Mouse (Mus musculus): ENCODE results near the gene H2-K1. TPM values are rescaled to one million over a fixed set of nuclear protein-coding genes. Genes with fewer than 3 reads are reported as not detected.

H2-K1 gene
- polyA plus RNA-seq, 1 experiment, result 298 TPM

- Histone ChIP-seq H3K36me3 (ENCODE audit: control insufficient read depth, insufficient read depth, low read length) (no peaks in the 10 kb centered on the region; the same call in none of the 2 replicates), H3K4me3 (ENCODE audit: control insufficient read depth, low read depth, low read length) (no peak overlapping the region), H3K27me3 (ENCODE audit: control insufficient read depth, insufficient read depth, low read length) (no peaks in the 10 kb centered on the region), H3K27ac (ENCODE audit: control insufficient read depth, insufficient read depth, low read depth, low read length) (no peak overlapping the region), H3K4me1 (ENCODE audit: control insufficient read depth, insufficient read depth, low read length) (peaks cover 3% of the 10 kb centered on the region)
- TF ChIP-seq CTCF (IDR thresholded peaks at IDR 0.05; ENCODE audit: control insufficient read depth, insufficient read depth, insufficient replicate concordance, low read depth, low read length) (no peak), POLR2A (IDR thresholded peaks at IDR 0.05; ENCODE audit: control insufficient read depth, low read depth, low read length) (no peak)
Observed at GRCm38 (mm10) chr17:33959948-33960347, 40.2 kb downstream of the H2-K1 start.

GRCm38 (mm10) chr17:33959135-33959534, 41.0 kb downstream of the H2-K1 start:
- H3K27me3 ChIP-seq (ENCODE audit: control insufficient read depth, insufficient read depth, low read length), result no peaks in the 10 kb centered on the region
- TF ChIP-seq POLR2A (IDR thresholded peaks at IDR 0.05; ENCODE audit: control insufficient read depth, low read depth, low read length), result no peak
- TF ChIP-seq CTCF (IDR thresholded peaks at IDR 0.05; ENCODE audit: control insufficient read depth, insufficient read depth, insufficient replicate concordance, low read depth, low read length), result no peak
- H3K27ac ChIP-seq (ENCODE audit: control insufficient read depth, insufficient read depth, low read depth, low read length), result no peak overlapping the region
- no peak overlapping the region for H3K4me3 ChIP-seq (ENCODE audit: control insufficient read depth, low read depth, low read length)
- peaks cover 5% of the 10 kb centered on the region for H3K4me1 ChIP-seq (ENCODE audit: control insufficient read depth, insufficient read depth, low read length)
- no peaks in the 10 kb centered on the region; the same call in none of the 2 replicates for H3K36me3 ChIP-seq (ENCODE audit: control insufficient read depth, insufficient read depth, low read length)

DNA sequence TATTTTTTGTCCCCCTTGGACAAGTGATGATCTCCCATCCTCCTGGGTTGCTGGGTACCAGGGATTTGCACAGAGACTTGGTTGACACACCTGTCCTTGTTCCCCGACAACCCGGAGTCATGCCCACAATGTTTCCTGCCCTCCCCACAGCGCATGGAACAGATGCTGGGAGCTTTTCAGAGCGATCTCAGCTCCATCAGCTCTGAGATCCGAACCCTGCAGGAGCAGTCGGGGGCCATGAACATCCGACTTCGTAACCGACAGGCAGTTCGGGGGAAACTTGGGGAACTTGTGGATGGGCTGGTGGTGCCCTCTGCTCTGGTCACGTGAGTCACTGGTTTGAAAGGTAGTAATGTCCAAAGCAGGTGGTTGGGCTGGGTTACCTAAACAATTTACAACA, 41.7 kb downstream of the H2-K1 start:
- Histone ChIP-seq H3K4me3 (ENCODE audit: control insufficient read depth, low read depth, low read length) (no peak overlapping the region), H3K36me3 (ENCODE audit: control insufficient read depth, insufficient read depth, low read length) (no peaks in the 10 kb centered on the region; the same call in none of the 2 replicates), H3K27ac (ENCODE audit: control insufficient read depth, insufficient read depth, low read depth, low read length) (no peak overlapping the region), H3K27me3 (ENCODE audit: control insufficient read depth, insufficient read depth, low read length) (no peaks in the 10 kb centered on the region), H3K4me1 (ENCODE audit: control insufficient read depth, insufficient read depth, low read length) (peaks cover 5% of the 10 kb centered on the region)
- TF ChIP-seq CTCF (IDR thresholded peaks at IDR 0.05; ENCODE audit: control insufficient read depth, insufficient read depth, insufficient replicate concordance, low read depth, low read length) (no peak), POLR2A (IDR thresholded peaks at IDR 0.05; ENCODE audit: control insufficient read depth, low read depth, low read length) (no peak)

DNA sequence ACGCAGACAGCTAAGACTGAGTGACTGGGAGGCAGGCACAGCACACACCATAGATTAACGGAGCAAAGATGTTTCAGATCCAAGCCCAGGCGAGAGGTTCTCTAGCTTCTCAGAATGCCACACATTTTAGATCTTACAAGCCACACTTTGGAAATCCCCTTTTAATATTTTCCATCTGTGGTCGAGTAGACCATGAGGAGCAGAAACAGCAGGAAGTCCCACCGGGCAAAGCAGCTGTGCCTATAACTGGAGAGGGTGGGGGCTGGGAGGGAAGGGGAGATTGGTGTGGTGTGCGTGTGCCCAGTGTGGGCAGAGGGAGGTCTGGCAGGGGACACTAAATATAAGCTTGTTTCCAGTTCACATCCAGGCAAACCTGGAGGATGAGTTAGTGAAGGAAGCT, 42.7 kb downstream of the H2-K1 start:
- H3K36me3 ChIP-seq (ENCODE audit: control insufficient read depth, insufficient read depth, low read length), result no peaks in the 10 kb centered on the region; the same call in none of the 2 replicates
- H3K27me3 ChIP-seq (ENCODE audit: control insufficient read depth, insufficient read depth, low read length), result no peaks in the 10 kb centered on the region
- no peak overlapping the region for H3K27ac ChIP-seq (ENCODE audit: control insufficient read depth, insufficient read depth, low read depth, low read length)
- TF ChIP-seq CTCF (IDR thresholded peaks at IDR 0.05; ENCODE audit: control insufficient read depth, insufficient read depth, insufficient replicate concordance, low read depth, low read length) (no peak), POLR2A (IDR thresholded peaks at IDR 0.05; ENCODE audit: control insufficient read depth, low read depth, low read length) (no peak)
- H3K4me1 ChIP-seq (ENCODE audit: control insufficient read depth, insufficient read depth, low read length), result peaks cover 5% of the 10 kb centered on the region
- no peak overlapping the region for H3K4me3 ChIP-seq (ENCODE audit: control insufficient read depth, low read depth, low read length)

DNA sequence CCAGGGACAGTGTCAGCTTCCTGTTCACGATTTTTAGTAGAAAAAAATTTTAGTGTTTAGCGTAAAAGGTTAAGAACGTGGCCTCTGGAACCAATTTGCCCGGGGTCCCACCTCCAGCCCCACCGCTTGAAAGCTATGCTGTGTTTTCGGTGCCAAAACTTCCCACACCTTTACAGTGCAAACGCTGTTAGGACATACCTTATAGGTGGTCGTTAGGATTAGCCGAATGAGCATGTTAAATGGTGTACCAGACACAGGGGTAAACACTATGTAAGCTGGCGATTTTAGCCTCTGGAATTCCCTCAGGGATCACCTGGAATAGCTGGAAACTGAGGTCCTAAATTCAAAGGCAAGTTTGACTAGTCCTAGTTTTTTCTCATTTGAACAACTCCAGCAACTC, 43.8 kb downstream of the H2-K1 start:
- H3K36me3 ChIP-seq (ENCODE audit: control insufficient read depth, insufficient read depth, low read length), result no peaks in the 10 kb centered on the region; the same call in none of the 2 replicates
- H3K27me3 ChIP-seq (ENCODE audit: control insufficient read depth, insufficient read depth, low read length), result no peaks in the 10 kb centered on the region
- H3K27ac ChIP-seq (ENCODE audit: control insufficient read depth, insufficient read depth, low read depth, low read length), result peak overlapping the region; percentile 95
- H3K4me3 ChIP-seq (ENCODE audit: control insufficient read depth, low read depth, low read length), result peak overlapping the region; percentile 99
- TF ChIP-seq POLR2A (IDR thresholded peaks at IDR 0.05; ENCODE audit: control insufficient read depth, low read depth, low read length), result no peak
- no peak for TF ChIP-seq CTCF (IDR thresholded peaks at IDR 0.05; ENCODE audit: control insufficient read depth, insufficient read depth, insufficient replicate concordance, low read depth, low read length)
- H3K4me1 ChIP-seq (ENCODE audit: control insufficient read depth, insufficient read depth, low read length), result peaks cover 12% of the 10 kb centered on the region

GRCm38 (mm10) chr17:33955555-33956214, 44.5 kb downstream of the H2-K1 start, which contains the start of the genes Vps52 and Rps18:
Gene Vps52 (plus strand): TSS chr17:33955812.
Gene Rps18 (minus strand): TSS chr17:33956001.
- peaks cover 17% of the 10 kb centered on the region for H3K4me1 ChIP-seq (ENCODE audit: control insufficient read depth, insufficient read depth, low read length)

DNA sequence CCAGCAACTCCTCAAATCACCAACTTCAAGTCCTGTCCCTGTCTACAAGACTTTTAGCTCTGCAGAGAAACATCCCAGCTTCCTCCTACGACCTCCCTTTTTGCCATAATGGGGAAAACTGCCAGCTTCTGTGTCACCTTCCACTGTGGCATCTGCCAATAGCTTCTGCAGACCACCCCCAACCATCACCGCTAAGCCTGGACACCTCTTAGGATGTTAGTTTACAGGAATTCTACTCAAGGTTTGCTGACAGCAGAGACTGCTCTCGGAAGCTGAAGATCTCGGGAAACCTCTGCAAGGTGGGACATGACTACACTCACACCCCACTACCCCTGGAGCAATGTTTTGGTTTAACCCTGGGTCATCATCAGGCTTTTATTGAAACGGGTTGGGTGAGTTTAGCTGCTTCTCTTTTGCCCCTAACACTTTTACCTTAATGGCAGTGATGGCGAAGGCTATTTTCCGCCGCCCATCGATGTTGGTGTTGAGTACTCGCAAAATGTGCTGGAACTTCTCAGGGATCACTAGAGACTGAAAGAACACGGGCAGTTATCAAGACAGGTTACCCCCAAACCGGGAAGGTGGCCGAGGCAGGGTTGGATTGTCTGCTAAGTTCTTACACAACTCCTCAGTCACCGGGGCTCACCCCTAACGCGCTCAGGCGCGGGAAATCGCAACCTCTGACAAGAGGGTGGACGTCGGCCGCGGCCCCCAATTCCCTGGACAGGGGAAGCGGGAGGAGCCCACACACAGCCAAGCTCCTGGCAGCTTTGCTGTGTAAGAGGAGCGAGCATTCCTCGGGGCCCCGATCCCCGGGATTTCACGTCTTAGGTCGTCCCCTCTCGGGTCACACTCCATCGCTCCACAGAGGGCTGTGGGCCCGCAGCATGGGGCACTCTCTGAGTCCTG, 45.2 kb downstream of the H2-K1 start:
- peaks cover 22% of the 10 kb centered on the region for H3K4me1 ChIP-seq (ENCODE audit: control insufficient read depth, insufficient read depth, low read length)
- peak overlapping the region; percentile 85 for H3K27ac ChIP-seq (ENCODE audit: control insufficient read depth, insufficient read depth, low read depth, low read length)
- no peaks in the 10 kb centered on the region; the same call in none of the 2 replicates for H3K36me3 ChIP-seq (ENCODE audit: control insufficient read depth, insufficient read depth, low read length)
- TF ChIP-seq CTCF (IDR thresholded peaks at IDR 0.05; ENCODE audit: control insufficient read depth, insufficient read depth, insufficient replicate concordance, low read depth, low read length) (no peak), POLR2A (IDR thresholded peaks at IDR 0.05; ENCODE audit: control insufficient read depth, low read depth, low read length) (no peak)
- H3K4me3 ChIP-seq (ENCODE audit: control insufficient read depth, low read depth, low read length), result peak overlapping the region; percentile 99
- no peaks in the 10 kb centered on the region for H3K27me3 ChIP-seq (ENCODE audit: control insufficient read depth, insufficient read depth, low read length)

More at GRCm38 (mm10) chr17:33955555-33956214, 44.5 kb downstream of the H2-K1 start, which contains the start of the genes Vps52 and Rps18:
- peak within 1 kb of the TSS; percentile 99 for H3K4me3 ChIP-seq (ENCODE audit: control insufficient read depth, low read depth, low read length)
- H3K27ac ChIP-seq (ENCODE audit: control insufficient read depth, insufficient read depth, low read depth, low read length), result peak within 1 kb of the TSS; percentile 95
- peak; percentile 97 for TF ChIP-seq POLR2A (IDR thresholded peaks at IDR 0.05; ENCODE audit: control insufficient read depth, low read depth, low read length)
- TF ChIP-seq CTCF (IDR thresholded peaks at IDR 0.05; ENCODE audit: control insufficient read depth, insufficient read depth, insufficient replicate concordance, low read depth, low read length), result no peak
- H3K36me3 ChIP-seq (ENCODE audit: control insufficient read depth, insufficient read depth, low read length), result no peaks in the 10 kb centered on the region; the same call in none of the 2 replicates
- H3K27me3 ChIP-seq (ENCODE audit: control insufficient read depth, insufficient read depth, low read length), result no peaks in the 10 kb centered on the region
